Mouse (Mus musculus): ENCODE results near the gene Map6. TPM values are rescaled to one million over a fixed set of nuclear protein-coding genes. Genes with fewer than 3 reads are reported as not detected.
A peak's percentile ranks its signal among the peaks of the same experiment; 100 is the strongest.

The Map6 gene
- polyA plus RNA-seq, 1 experiment = 35.1 TPM

GRCm38 (mm10) chr7:99311433-99311832 is 44.2 kb downstream of the Map6 start:
- H3K36me3 ChIP-seq (ENCODE audit: control insufficient read depth, insufficient read depth) = no peaks in the 10 kb centered on the region
- peak overlapping the region; percentile 39 for H3K4me2 ChIP-seq (ENCODE audit: low read depth)
- H3ac ChIP-seq (ENCODE audit: control insufficient read depth, insufficient read length) = no peak overlapping the region
- no peaks in the 10 kb centered on the region for H3K27me3 ChIP-seq (ENCODE audit: control insufficient read depth, insufficient read depth, insufficient read length)
- H3K4me3 ChIP-seq = no peak overlapping the region
- TF ChIP-seq MYOD1 (IDR thresholded peaks at IDR 0.05; ENCODE audit: control insufficient read depth in 1 of 3, insufficient read length in 2 of 3, low read depth in 2 of 3) (no peak), SRF (IDR thresholded peaks at IDR 0.05; ENCODE audit: control insufficient read depth, insufficient read length, low read depth) (no peak), E2F4 (IDR thresholded peaks at IDR 0.05; ENCODE audit: insufficient read depth) (no peak), MAX (IDR thresholded peaks at IDR 0.05; ENCODE audit: low read depth) (no peak), POLR2AphosphoS2 (IDR thresholded peaks at IDR 0.05; ENCODE audit: insufficient read length, low read depth) (no peak), TCF12 (IDR thresholded peaks at IDR 0.05; ENCODE audit: insufficient read depth, poor library complexity, severe bottlenecking) (no peak), TCF3 (IDR thresholded peaks at IDR 0.05; ENCODE audit: insufficient read length, low read depth) (no peak), CEBPB (IDR thresholded peaks at IDR 0.05; ENCODE audit: insufficient read depth, poor library complexity, severe bottlenecking) (no peak), USF1 (IDR thresholded peaks at IDR 0.05; ENCODE audit: low read depth) (no peak), MYOG (IDR thresholded peaks at IDR 0.05; ENCODE audit: control insufficient read depth in 1 of 3, insufficient read depth in 1 of 3, insufficient read length in 2 of 3, low read depth in 2 of 3) (no peak), POLR2A (IDR thresholded peaks at IDR 0.05; ENCODE audit: insufficient read length, low read depth) (no peak), REST (IDR thresholded peaks at IDR 0.05; ENCODE audit: insufficient read depth, insufficient read length) (no peak)
- peaks cover 3% of the 10 kb centered on the region for H3K79me2 ChIP-seq (ENCODE audit: control insufficient read depth, insufficient read depth)

- H3K36me3 ChIP-seq (ENCODE audit: control insufficient read depth, insufficient read depth) = no peaks in the 10 kb centered on the region
- TF ChIP-seq MYOD1 (IDR thresholded peaks at IDR 0.05; ENCODE audit: control insufficient read depth in 1 of 3, insufficient read length in 2 of 3, low read depth in 2 of 3) (peak in 2 of 3 experiments; percentile 39 to 62), SRF (IDR thresholded peaks at IDR 0.05; ENCODE audit: control insufficient read depth, insufficient read length, low read depth) (no peak)
These were observed 44.8 kb downstream of the Map6 start for GRCm38 (mm10) chr7:99312058-99312457.

GRCm38 (mm10) chr7:99312671-99313143 is 45.5 kb downstream of the Map6 start:
- no peaks in the 10 kb centered on the region for H3K27me3 ChIP-seq (ENCODE audit: control insufficient read depth, insufficient read depth, insufficient read length)
- peaks cover 3% of the 10 kb centered on the region for H3K79me2 ChIP-seq (ENCODE audit: control insufficient read depth, insufficient read depth)
- H3K4me2 ChIP-seq (ENCODE audit: low read depth) = no peak overlapping the region
- TF ChIP-seq TCF12 (IDR thresholded peaks at IDR 0.05; ENCODE audit: insufficient read depth, poor library complexity, severe bottlenecking) = no peak
- no peak for TF ChIP-seq E2F4 (IDR thresholded peaks at IDR 0.05; ENCODE audit: insufficient read depth)
- TF ChIP-seq SRF (IDR thresholded peaks at IDR 0.05; ENCODE audit: control insufficient read depth, insufficient read length, low read depth) = no peak
- TF ChIP-seq MAX (IDR thresholded peaks at IDR 0.05; ENCODE audit: low read depth) = no peak
- no peak for TF ChIP-seq MYOG (IDR thresholded peaks at IDR 0.05; ENCODE audit: control insufficient read depth in 1 of 3, insufficient read depth in 1 of 3, insufficient read length in 2 of 3, low read depth in 2 of 3)
- TF ChIP-seq REST (IDR thresholded peaks at IDR 0.05; ENCODE audit: insufficient read depth, insufficient read length) = no peak
- TF ChIP-seq TCF3 (IDR thresholded peaks at IDR 0.05; ENCODE audit: insufficient read length, low read depth) = no peak
- no peak for TF ChIP-seq POLR2AphosphoS2 (IDR thresholded peaks at IDR 0.05; ENCODE audit: insufficient read length, low read depth)
- TF ChIP-seq POLR2A (IDR thresholded peaks at IDR 0.05; ENCODE audit: insufficient read length, low read depth) = no peak
- no peak for TF ChIP-seq CEBPB (IDR thresholded peaks at IDR 0.05; ENCODE audit: insufficient read depth, poor library complexity, severe bottlenecking)
- no peak for TF ChIP-seq USF1 (IDR thresholded peaks at IDR 0.05; ENCODE audit: low read depth)
- no peak for TF ChIP-seq MYOD1 (IDR thresholded peaks at IDR 0.05; ENCODE audit: control insufficient read depth in 1 of 3, insufficient read length in 2 of 3, low read depth in 2 of 3)
- H3ac ChIP-seq (ENCODE audit: control insufficient read depth, insufficient read length) = no peak overlapping the region
- no peak overlapping the region for H3K4me3 ChIP-seq
- H3K36me3 ChIP-seq (ENCODE audit: control insufficient read depth, insufficient read depth) = no peaks in the 10 kb centered on the region

More at GRCm38 (mm10) chr7:99312058-99312457, 44.8 kb downstream of the Map6 start:
- peak overlapping the region; percentile 39 for H3K4me2 ChIP-seq (ENCODE audit: low read depth)
- no peaks in the 10 kb centered on the region for H3K27me3 ChIP-seq (ENCODE audit: control insufficient read depth, insufficient read depth, insufficient read length)
- no peak overlapping the region for H3K4me3 ChIP-seq
- H3K79me2 ChIP-seq (ENCODE audit: control insufficient read depth, insufficient read depth) = peaks cover 3% of the 10 kb centered on the region
- no peak overlapping the region for H3ac ChIP-seq (ENCODE audit: control insufficient read depth, insufficient read length)

- H3K4me3 ChIP-seq = no peak overlapping the region
- no peaks in the 10 kb centered on the region for H3K36me3 ChIP-seq (ENCODE audit: control insufficient read depth, insufficient read depth)
- TF ChIP-seq MYOD1 (IDR thresholded peaks at IDR 0.05; ENCODE audit: control insufficient read depth in 1 of 3, insufficient read length in 2 of 3, low read depth in 2 of 3) (no peak), TCF12 (IDR thresholded peaks at IDR 0.05; ENCODE audit: insufficient read depth, poor library complexity, severe bottlenecking) (no peak), USF1 (IDR thresholded peaks at IDR 0.05; ENCODE audit: low read depth) (no peak), E2F4 (IDR thresholded peaks at IDR 0.05; ENCODE audit: insufficient read depth) (no peak)
- H3K4me2 ChIP-seq (ENCODE audit: low read depth) = no peak overlapping the region
- H3ac ChIP-seq (ENCODE audit: control insufficient read depth, insufficient read length) = no peak overlapping the region
- peaks cover 2% of the 10 kb centered on the region for H3K79me2 ChIP-seq (ENCODE audit: control insufficient read depth, insufficient read depth)
- no peaks in the 10 kb centered on the region for H3K27me3 ChIP-seq (ENCODE audit: control insufficient read depth, insufficient read depth, insufficient read length)
These were observed 46.0 kb downstream of the Map6 start for GRCm38 (mm10) chr7:99313253-99313652.

- H3ac ChIP-seq (ENCODE audit: control insufficient read depth, insufficient read length) = no peak overlapping the region
- H3K4me2 ChIP-seq (ENCODE audit: low read depth) = no peak overlapping the region
- H3K79me2 ChIP-seq (ENCODE audit: control insufficient read depth, insufficient read depth) = no peaks in the 10 kb centered on the region
- H3K36me3 ChIP-seq (ENCODE audit: control insufficient read depth, insufficient read depth) = no peaks in the 10 kb centered on the region
- no peaks in the 10 kb centered on the region for H3K27me3 ChIP-seq (ENCODE audit: control insufficient read depth, insufficient read depth, insufficient read length)
- H3K4me3 ChIP-seq = no peak overlapping the region
- no peak for TF ChIP-seq CEBPB (IDR thresholded peaks at IDR 0.05; ENCODE audit: insufficient read depth, poor library complexity, severe bottlenecking)
- TF ChIP-seq USF1 (IDR thresholded peaks at IDR 0.05; ENCODE audit: low read depth) = no peak
- TF ChIP-seq SRF (IDR thresholded peaks at IDR 0.05; ENCODE audit: control insufficient read depth, insufficient read length, low read depth) = no peak
- TF ChIP-seq E2F4 (IDR thresholded peaks at IDR 0.05; ENCODE audit: insufficient read depth) = no peak
- no peak for TF ChIP-seq TCF3 (IDR thresholded peaks at IDR 0.05; ENCODE audit: insufficient read length, low read depth)
- no peak for TF ChIP-seq POLR2AphosphoS2 (IDR thresholded peaks at IDR 0.05; ENCODE audit: insufficient read length, low read depth)
- no peak for TF ChIP-seq REST (IDR thresholded peaks at IDR 0.05; ENCODE audit: insufficient read depth, insufficient read length)
These were observed 47.3 kb downstream of the Map6 start for GRCm38 (mm10) chr7:99314565-99314964.

Measured in myocyte (in vitro differentiated cells).